Mouse (Mus musculus) lung, embryonic 15.5 days (tissue): Measurements from ENCODE around the gene B4galt5. TPM values are rescaled to one million over a fixed set of nuclear protein-coding genes. Genes with fewer than 3 reads are reported as not detected.

Experiments
- ATAC-seq: fragments of 200-750 bp; cut with Nextera tagmentation; 2 replicates; pipeline ENCODE4 v1.8.0; 2017; ENCODE audit warnings: moderate number of reproducible peaks, borderline replicate concordance; ENCODE audit not compliant: low FRiP score, low TSS enrichment; ENCODE audit errors: extremely low read depth
- H3K27ac ChIP-seq: fragments of 300-500 bp; sonication (generic); 2 replicates; pipeline ENCODE4 v1.5.1; 2015; ENCODE audit warnings: moderate library complexity, mild to moderate bottlenecking, inconsistent platforms
- H3K27me3 ChIP-seq: fragments of 300-500 bp; sonication (generic); 2 replicates; pipeline ENCODE4 v1.6.1; 2015; ENCODE audit warnings: inconsistent platforms
- H3K36me3 ChIP-seq: fragments of 300-500 bp; sonication (generic); 2 replicates; pipeline ENCODE4 v1.6.1; 2015; ENCODE audit warnings: inconsistent platforms
- H3K4me1 ChIP-seq: fragments of 300-500 bp; sonication (generic); 2 replicates; pipeline ENCODE4 v1.6.1; 2015; ENCODE audit warnings: inconsistent platforms
- H3K4me2 ChIP-seq: fragments of 300-500 bp; sonication (generic); 2 replicates; pipeline ENCODE4 v1.6.1; 2015; ENCODE audit warnings: inconsistent platforms, mild to moderate bottlenecking, moderate library complexity
- H3K4me3 ChIP-seq: fragments of 300-500 bp; sonication (generic); 2 replicates; pipeline ENCODE4 v1.5.1; 2015; ENCODE audit warnings: mild to moderate bottlenecking, inconsistent platforms
- H3K9ac ChIP-seq: fragments of 300-500 bp; sonication (generic); 2 replicates; pipeline ENCODE4 v1.6.1; 2015; ENCODE audit warnings: inconsistent platforms
- H3K9me3 ChIP-seq: fragments of 300-500 bp; sonication (generic); 2 replicates; pipeline ENCODE4 v1.6.1; 2016; ENCODE audit warnings: inconsistent platforms
- WGBS: fragments of 180-500 bp; shearing (Covaris S2); methylation state at CpG from one replicate; pipeline ENCODE4 v1.1.7; 2015; 5-methylcytosine and 5-hydroxymethylcytosine counted together
- polyA plus RNA-seq: library from polyadenylated mRNA; unstranded; fragments of >200 nt; fragmentation: Nextera tagmentation; extraction: Ambion mirVana; gene quantifications from 2 replicates; pipeline ENCODE4 v1.2.1, GENCODE M21; 2015

The B4galt5 gene
- polyA plus RNA-seq, 1 experiment from 2014 or later: 13.6 TPM

GRCm38 (mm10) chr2:167253476-167253875 is 95.5 kb downstream of the B4galt5 start:
- Histone ChIP-seq H3K4me3 (no peak overlapping the region), H3K4me1 (peaks cover 35% of the 10 kb centered on the region), H3K27ac (no peak overlapping the region), H3K9me3 (no peaks in the 10 kb centered on the region), H3K4me2 (no peak overlapping the region), H3K36me3 (no peaks in the 10 kb centered on the region), H3K9ac (no peak overlapping the region), H3K27me3 (no peaks in the 10 kb centered on the region)
- WGBS: 78% methylated on average over 5 of the region's 5 CpGs
- ATAC-seq: no peak

- 26% methylated on average over 3 of the region's 3 CpGs for WGBS
- no peak overlapping the region for H3K4me3 ChIP-seq
- no peak overlapping the region for H3K9ac ChIP-seq
- H3K4me1 ChIP-seq: peaks cover 35% of the 10 kb centered on the region
- H3K4me2 ChIP-seq: no peak overlapping the region
- no peaks in the 10 kb centered on the region for H3K27me3 ChIP-seq
- no peaks in the 10 kb centered on the region for H3K9me3 ChIP-seq
- no peaks in the 10 kb centered on the region for H3K36me3 ChIP-seq
- H3K27ac ChIP-seq: peak overlapping the region; percentile 61
- ATAC-seq: no peak
Measured at GRCm38 (mm10) chr2:167252057-167252687, 96.8 kb downstream of the B4galt5 start.

GRCm38 (mm10) chr2:167250736-167251337 is 98.1 kb downstream of the B4galt5 start:
- H3K4me1 ChIP-seq: peaks cover 35% of the 10 kb centered on the region

DNA sequence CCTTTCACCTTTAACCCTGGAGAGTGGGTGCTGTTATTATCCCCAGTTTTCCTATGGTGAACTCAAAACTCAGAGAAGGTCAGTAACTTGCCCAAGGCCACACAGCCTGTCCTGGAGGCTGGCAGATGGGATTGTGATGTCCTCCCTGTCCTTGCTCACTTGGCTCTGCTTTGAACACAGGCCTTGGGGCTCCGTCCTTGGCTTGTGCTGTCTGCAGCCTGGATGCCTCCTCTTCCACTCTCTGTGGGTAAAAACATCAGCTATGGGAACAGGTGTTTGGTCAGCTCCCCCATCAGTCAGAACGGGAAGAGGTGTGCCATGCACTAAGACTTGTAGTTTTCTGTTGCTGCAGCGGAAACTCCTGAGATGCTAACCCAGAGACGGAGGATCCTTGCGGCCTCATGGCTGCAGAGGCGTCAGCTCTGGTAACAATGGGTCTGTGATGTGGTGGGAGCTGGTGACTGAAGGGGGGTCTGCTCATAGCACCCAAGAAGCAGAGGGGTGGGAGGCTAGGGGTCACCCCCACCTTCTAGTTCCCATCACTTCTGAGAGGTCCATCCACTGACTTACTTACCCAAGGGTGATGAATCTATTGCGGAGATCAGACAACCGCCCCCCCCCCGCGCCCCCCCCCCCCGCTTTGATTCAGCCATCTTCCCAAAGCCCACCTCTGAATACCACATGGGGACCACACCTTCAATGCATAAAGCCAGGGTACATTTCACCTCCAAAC is 98.8 kb downstream of the B4galt5 start:
- peak overlapping the region; percentile 40 for H3K4me2 ChIP-seq
- ATAC-seq: 0 out of 2 replicates have a peak, but pooled peaks have one; percentile 1
- no peaks in the 10 kb centered on the region for H3K9me3 ChIP-seq
- H3K9ac ChIP-seq: no peak overlapping the region
- peaks cover 35% of the 10 kb centered on the region for H3K4me1 ChIP-seq
- H3K27ac ChIP-seq: peak overlapping the region; percentile 79
- H3K27me3 ChIP-seq: no peaks in the 10 kb centered on the region
- H3K4me3 ChIP-seq: no peak overlapping the region
- H3K36me3 ChIP-seq: no peaks in the 10 kb centered on the region
- 30% methylated on average over 11 of the region's 11 CpGs for WGBS

More at GRCm38 (mm10) chr2:167250736-167251337, 98.1 kb downstream of the B4galt5 start:
- peak overlapping the region; percentile 75 for H3K27ac ChIP-seq
- H3K27me3 ChIP-seq: no peaks in the 10 kb centered on the region
- 15% methylated on average over 7 of the region's 7 CpGs for WGBS
- no peak overlapping the region for H3K9ac ChIP-seq
- peak overlapping the region; percentile 40 for H3K4me2 ChIP-seq
- ATAC-seq: peak; percentile 55; the same call in 1 of the 2 replicates
- no peak overlapping the region for H3K4me3 ChIP-seq
- H3K36me3 ChIP-seq: no peaks in the 10 kb centered on the region
- H3K9me3 ChIP-seq: no peaks in the 10 kb centered on the region

- Histone ChIP-seq H3K9me3 (no peaks in the 10 kb centered on the region), H3K4me3 (no peak overlapping the region), H3K36me3 (no peaks in the 10 kb centered on the region), H3K4me1 (peaks cover 35% of the 10 kb centered on the region), H3K27me3 (no peaks in the 10 kb centered on the region), H3K27ac (peak overlapping the region; percentile 79), H3K4me2 (peak overlapping the region; percentile 40; the same call in 1 of the 2 replicates), H3K9ac (no peak overlapping the region)
- peak; percentile 64; the same call in 1 of the 2 replicates for ATAC-seq
- 39% methylated on average over 3 of the region's 3 CpGs for WGBS
Measured at GRCm38 (mm10) chr2:167249591-167249990, 99.4 kb downstream of the B4galt5 start.

Other genes with a start within 250 kb of the B4galt5 start
- 0.25 and 0.31 TPM in 2 replicates for gene Kcnb1, start 159.0 kb downstream of the B4galt5 start, polyA plus RNA-seq
- gene Ptgis, start 108.6 kb downstream of the B4galt5 start, polyA plus RNA-seq: 14.5 and 15.7 TPM in 2 replicates
- 20.3 and 21.4 TPM in 2 replicates for gene Slc9a8, start 72.5 kb upstream of the B4galt5 start, polyA plus RNA-seq
- gene Rnf114, start 143.5 kb upstream of the B4galt5 start, polyA plus RNA-seq: 99.8 and 102 TPM in 2 replicates
- gene Spata2, start 143.7 kb upstream of the B4galt5 start, polyA plus RNA-seq: 12.3 and 15.7 TPM in 2 replicates
- 107 and 109 TPM in 2 replicates for gene Snai1, start 189.0 kb upstream of the B4galt5 start, polyA plus RNA-seq